Comparison of ENCODE assay signal across 21 mouse cellular contexts in genomic region chr10:91580959-91581358, GRCm38 (mm10).
A peak's percentile ranks its signal among the peaks of the same experiment; 100 is the strongest.
DNase-seq lines count a peak whose midpoint lies in the region; ATAC-seq and TF ChIP-seq lines count a peak whose summit lies in the region.
"Had no signal": no experiment of that assay in that cellular context is flagged by ENCODE, and none has a peak within 500 bp of the region (broad histone marks: within the 10 kb centered on the region; RNA-seq: fewer than 3 reads in every experiment).

No protein-coding gene starts in this region.

- H3K36me3 ChIP-seq in kidney, embryonic 16.5 days (ENCODE audit: insufficient read depth, low read length): no peaks in the 10 kb centered on the region
- H3K36me3 ChIP-seq in hindbrain, embryonic 12.5 days: no peaks in the 10 kb centered on the region
- no peaks in the 10 kb centered on the region for H3K36me3 ChIP-seq in hindbrain, postnatal 0 days (ENCODE audit: insufficient read depth, low read length)
- H3K36me3 ChIP-seq in neural tube, embryonic 13.5 days: no peaks in the 10 kb centered on the region
- H3K36me3 ChIP-seq: embryonic facial prominence, embryonic 13.5 days; heart, embryonic 15.5 days; limb, embryonic 12.5 days; liver, embryonic 13.5 days had no signal

- WGBS in kidney, embryonic 16.5 days: 25% methylated on average over 11 of the region's 11 CpGs
- WGBS in hindbrain, embryonic 12.5 days: 56% methylated on average over 11 of the region's 11 CpGs
- WGBS in hindbrain, postnatal 0 days: 35% methylated on average over 11 of the region's 11 CpGs
- 22% methylated on average over 11 of the region's 11 CpGs for WGBS in neural tube, embryonic 13.5 days

- no peak for TF ChIP-seq CTCF in hindbrain, postnatal 0 days (IDR thresholded peaks at IDR 0.05; ENCODE audit: low read depth)

- H3K9me3 ChIP-seq in kidney, embryonic 16.5 days (ENCODE audit: low read length): no peaks in the 10 kb centered on the region
- no peaks in the 10 kb centered on the region for H3K9me3 ChIP-seq in hindbrain, embryonic 12.5 days (replicated peaks)
- no peaks in the 10 kb centered on the region for H3K9me3 ChIP-seq in hindbrain, postnatal 0 days (ENCODE audit: low read length)
- H3K9me3 ChIP-seq in neural tube, embryonic 13.5 days: no peaks in the 10 kb centered on the region
- H3K9me3 ChIP-seq: embryonic facial prominence, embryonic 13.5 days; heart, embryonic 15.5 days; limb, embryonic 12.5 days had no signal

- H3K27me3 ChIP-seq in kidney, embryonic 16.5 days (ENCODE audit: insufficient read depth, low read length): no peaks in the 10 kb centered on the region
- H3K27me3 ChIP-seq in hindbrain, embryonic 12.5 days: no peaks in the 10 kb centered on the region
- H3K27me3 ChIP-seq in hindbrain, postnatal 0 days (ENCODE audit: insufficient read depth, low read length): no peaks in the 10 kb centered on the region
- no peaks in the 10 kb centered on the region for H3K27me3 ChIP-seq in neural tube, embryonic 13.5 days
- H3K27me3 ChIP-seq: embryonic facial prominence, embryonic 13.5 days; heart, embryonic 15.5 days; limb, embryonic 12.5 days; liver, embryonic 13.5 days had no signal

- peak overlapping the region; percentile 45 for H3K4me2 ChIP-seq in kidney, embryonic 16.5 days (replicated peaks; ENCODE audit: low read depth, low read length)
- H3K4me2 ChIP-seq in hindbrain, embryonic 12.5 days (replicated peaks): no peak overlapping the region
- H3K4me2 ChIP-seq in hindbrain, postnatal 0 days (ENCODE audit: low read depth, low read length): peak overlapping the region; percentile 3; the same call in 1 of the 2 replicates
- peak overlapping the region; percentile 38 for H3K4me2 ChIP-seq in neural tube, embryonic 13.5 days
- H3K4me2 ChIP-seq: embryonic facial prominence, embryonic 13.5 days; heart, embryonic 15.5 days; limb, embryonic 12.5 days; liver, embryonic 13.5 days; lung, embryonic 14.5 days had no signal

- intact Hi-C loops in left cerebral cortex, postnatal 14 days (cut with DNase I): no loop called here

- H3K27ac ChIP-seq in kidney, embryonic 16.5 days (ENCODE audit: low read length): no peak overlapping the region
- peak overlapping the region; percentile 74 for H3K27ac ChIP-seq in hindbrain, embryonic 12.5 days
- no peak overlapping the region for H3K27ac ChIP-seq in hindbrain, postnatal 0 days
- H3K27ac ChIP-seq in neural tube, embryonic 13.5 days (replicated peaks): peak overlapping the region; percentile 46
- H3K27ac ChIP-seq: embryonic facial prominence, embryonic 13.5 days; heart, adult 2 months; heart, embryonic 15.5 days; limb, embryonic 12.5 days; liver, embryonic 13.5 days had no signal

- DNase-seq in kidney, postnatal 36 days: no peak
- peak; percentile 46 for DNase-seq in hindbrain, postnatal 0 days (ENCODE audit: low spot score)
- no peak for DNase-seq in left cerebral cortex, postnatal 14 days (ENCODE audit: low spot score in 2 of 2)
- DNase-seq in thymus, adult 18-20 months: no peak
- DNase-seq: adrenal gland, adult 8-10 months; B cell, adult 2 months; cerebellum, adult 9-10 months; gastrocnemius, postnatal 14 days; heart, adult 2 months; heart, postnatal 4 days; liver, embryonic 13.5 days; lung, embryonic 14.5 days; lung, postnatal 4 days had no signal

- H3K9ac ChIP-seq in kidney, embryonic 16.5 days (replicated peaks; ENCODE audit: low read length): no peak overlapping the region
- no peak overlapping the region for H3K9ac ChIP-seq in hindbrain, embryonic 12.5 days
- no peak overlapping the region for H3K9ac ChIP-seq in hindbrain, postnatal 0 days (replicated peaks; ENCODE audit: low read length)
- H3K9ac ChIP-seq in neural tube, embryonic 13.5 days: no peak overlapping the region
- H3K9ac ChIP-seq: embryonic facial prominence, embryonic 13.5 days; heart, embryonic 15.5 days; limb, embryonic 12.5 days; liver, embryonic 13.5 days; lung, embryonic 14.5 days had no signal

- H3K4me1 ChIP-seq in kidney, embryonic 16.5 days (ENCODE audit: insufficient read depth, low read length): peaks cover 6% of the 10 kb centered on the region; the same call in 1 of the 2 replicates
- H3K4me1 ChIP-seq in hindbrain, embryonic 12.5 days: 0 out of 2 replicates have a peak, but pooled peaks cover 5% of the 10 kb centered on the region
- H3K4me1 ChIP-seq in hindbrain, postnatal 0 days (ENCODE audit: insufficient read depth, low read length): no peaks in the 10 kb centered on the region
- peaks cover 15% of the 10 kb centered on the region for H3K4me1 ChIP-seq in neural tube, embryonic 13.5 days (replicated peaks)
- H3K4me1 ChIP-seq: embryonic facial prominence, embryonic 13.5 days; heart, embryonic 15.5 days; liver, embryonic 13.5 days had no signal

- ATAC-seq in kidney, embryonic 16.5 days (ENCODE audit: low FRiP score, low TSS enrichment): peak; percentile 70; the same call in 1 of the 2 replicates
- peak; percentile 85 for ATAC-seq in hindbrain, embryonic 12.5 days (ENCODE audit: low FRiP score)
- ATAC-seq in hindbrain, postnatal 0 days: no peak
- peak; percentile 74 for ATAC-seq in neural tube, embryonic 13.5 days (ENCODE audit: low read depth)
- ATAC-seq: forebrain, embryonic 14.5 days; intestine, postnatal 0 days had no signal

- H3K4me3 ChIP-seq in kidney, embryonic 16.5 days (ENCODE audit: low read length): peak overlapping the region; percentile 5; the same call in 1 of the 2 replicates
- no peak overlapping the region for H3K4me3 ChIP-seq in hindbrain, embryonic 12.5 days
- H3K4me3 ChIP-seq in hindbrain, postnatal 0 days (ENCODE audit: low read length): no peak overlapping the region
- H3K4me3 ChIP-seq in neural tube, embryonic 13.5 days: no peak overlapping the region
- H3K4me3 ChIP-seq: embryonic facial prominence, embryonic 13.5 days; heart, adult 2 months; heart, embryonic 15.5 days; limb, embryonic 12.5 days; liver, embryonic 13.5 days had no signal

Comparison
In these comparisons a context has a peak if more than half of its experiments do, and no peak if none do; other contexts are left out.
1. H3K27ac ChIP-seq: peak in hindbrain, embryonic 12.5 days (single experiment) and neural tube, embryonic 13.5 days (single experiment); none in kidney, embryonic 16.5 days (single experiment) and hindbrain, postnatal 0 days (single experiment).